Mouse (Mus musculus) neural tube, embryonic 11.5 days (tissue): ENCODE results near the gene Olfr122. TPM values are rescaled to one million over a fixed set of nuclear protein-coding genes. Genes with fewer than 3 reads are reported as not detected.

Experiments used
- ATAC-seq: fragments of 200-750 bp; cut with Nextera tagmentation; 2 replicates; pipeline ENCODE4 v1.8.0; 2017; ENCODE audit warnings: moderate number of reproducible peaks, mild to moderate bottlenecking, moderate TSS enrichment, moderate library complexity; ENCODE audit not compliant: insufficient read depth, low FRiP score, low TSS enrichment
- DNase-seq: peaks from one replicate; pipeline ENCODE4 v3.0.0-alpha.2; 2015; ENCODE audit warnings: low spot score
- H3K27ac ChIP-seq: fragments of 300-500 bp; sonication (generic); 2 replicates; pipeline ENCODE4 v1.5.1; 2014; ENCODE audit warnings: low read depth, mild to moderate bottlenecking, low read length
- H3K27me3 ChIP-seq: fragments of 300-500 bp; sonication (generic); 2 replicates; pipeline ENCODE4 v1.6.1; 2014; ENCODE audit warnings: mild to moderate bottlenecking, low read length, mixed read lengths; ENCODE audit not compliant: control insufficient read depth, insufficient read depth
- H3K36me3 ChIP-seq: fragments of 300-500 bp; sonication (generic); 2 replicates; pipeline ENCODE4 v1.6.1; 2014; ENCODE audit warnings: mild to moderate bottlenecking, low read length, moderate library complexity, mixed read lengths; ENCODE audit not compliant: control insufficient read depth, insufficient read depth
- H3K4me1 ChIP-seq: fragments of 300-500 bp; sonication (generic); 2 replicates; pipeline ENCODE4 v1.6.1; 2014; ENCODE audit warnings: low read length, mixed read lengths; ENCODE audit not compliant: control insufficient read depth, insufficient read depth
- H3K4me2 ChIP-seq: fragments of 300-500 bp; sonication (generic); 2 replicates; pipeline ENCODE4 v1.6.1; 2014; ENCODE audit warnings: low read depth, mild to moderate bottlenecking, moderate library complexity
- H3K4me3 ChIP-seq: fragments of 300-500 bp; sonication (generic); 2 replicates; pipeline ENCODE4 v1.5.1; 2014; ENCODE audit warnings: low read depth, low read length
- H3K9ac ChIP-seq: fragments of 300-500 bp; sonication (generic); 2 replicates; pipeline ENCODE4 v1.6.1; 2014; ENCODE audit warnings: mild to moderate bottlenecking, low read length
- H3K9me3 ChIP-seq: fragments of 300-500 bp; sonication (generic); 2 replicates; pipeline ENCODE4 v1.6.1; 2016; ENCODE audit warnings: low read length; ENCODE audit not compliant: control insufficient read depth
- WGBS: fragments of 180-500 bp; shearing (Covaris S2); extraction: QIAGEN DNeasy Blood & Tissue Kit; methylation state at CpG from one replicate; pipeline ENCODE4 v1.1.7; 2014; 5-methylcytosine and 5-hydroxymethylcytosine counted together
- polyA plus RNA-seq: library from polyadenylated mRNA; unstranded; fragments of >200 nt; fragmentation: Nextera tagmentation; extraction: Ambion mirVana; gene quantifications from 2 replicates; pipeline ENCODE4 v1.2.1, GENCODE M21; 2014

Olfr122 gene
- not detected in 2 replicates for polyA plus RNA-seq

GRCm38 (mm10) chr17:37768307-37768706 lies at the start of gene Olfr122:
TSS of gene Olfr122 (plus strand) at chr17:37768607.
- Histone ChIP-seq H3K27ac (no peak within 1 kb of the TSS), H3K4me1 (no peaks in the 10 kb centered on the region), H3K9me3 (no peaks in the 10 kb centered on the region), H3K4me2 (no peak within 1 kb of the TSS), H3K9ac (no peak within 1 kb of the TSS), H3K36me3 (no peaks in the 10 kb centered on the region), H3K27me3 (no peaks in the 10 kb centered on the region), H3K4me3 (no peak within 1 kb of the TSS)
- DNase-seq: no peak
- ATAC-seq: no peak
- WGBS: 86% methylated on average over 4 of the region's 4 CpGs

GRCm38 (mm10) chr17:37721508-37721907 lies 46.9 kb upstream of the Olfr122 start, which contains the start of gene Olfr120:
TSS of gene Olfr120 (plus strand) at chr17:37721808.
- Histone ChIP-seq H3K4me1 (no peaks in the 10 kb centered on the region), H3K9me3 (no peaks in the 10 kb centered on the region), H3K27ac (no peak within 1 kb of the TSS), H3K36me3 (no peaks in the 10 kb centered on the region), H3K4me2 (no peak within 1 kb of the TSS), H3K27me3 (no peaks in the 10 kb centered on the region), H3K4me3 (no peak within 1 kb of the TSS), H3K9ac (no peak within 1 kb of the TSS)
- WGBS: 76% methylated on average over 1 of the region's 1 CpGs
- DNase-seq: no peak
- ATAC-seq: no peak

- WGBS: 57% methylated on average over 7 of the region's 7 CpGs
- no peaks in the 10 kb centered on the region for H3K9me3 ChIP-seq
- H3K27me3 ChIP-seq: no peaks in the 10 kb centered on the region
- no peaks in the 10 kb centered on the region for H3K4me1 ChIP-seq
- no peak overlapping the region for H3K4me3 ChIP-seq
- DNase-seq (no peak), ATAC-seq (no peak)
- H3K36me3 ChIP-seq: no peaks in the 10 kb centered on the region
- no peak overlapping the region for H3K4me2 ChIP-seq
- H3K9ac ChIP-seq: no peak overlapping the region
- H3K27ac ChIP-seq: no peak overlapping the region
Observed at GRCm38 (mm10) chr17:37738070-37738469, 30.3 kb upstream of the Olfr122 start.

- H3K9me3 ChIP-seq: no peaks in the 10 kb centered on the region
- H3K4me3 ChIP-seq: no peak within 1 kb of the TSS
- no peak within 1 kb of the TSS for H3K4me2 ChIP-seq
- no peak for DNase-seq
- H3K4me1 ChIP-seq: no peaks in the 10 kb centered on the region
- no peak within 1 kb of the TSS for H3K27ac ChIP-seq
- 96% methylated on average over 2 of the region's 2 CpGs for WGBS
- no peaks in the 10 kb centered on the region for H3K36me3 ChIP-seq
- H3K9ac ChIP-seq: no peak within 1 kb of the TSS
- no peak for ATAC-seq
- no peaks in the 10 kb centered on the region for H3K27me3 ChIP-seq
Observed at GRCm38 (mm10) chr17:37793229-37793628, 24.8 kb downstream of the Olfr122 start, which contains the start of gene Olfr123. TSS of gene Olfr123 (plus strand) at chr17:37793529.

- no peak for ATAC-seq
- H3K27me3 ChIP-seq: no peaks in the 10 kb centered on the region
- no peak within 1 kb of the TSS for H3K4me3 ChIP-seq
- DNase-seq: no peak
- no peaks in the 10 kb centered on the region for H3K9me3 ChIP-seq
- H3K4me1 ChIP-seq: no peaks in the 10 kb centered on the region
- H3K36me3 ChIP-seq: no peaks in the 10 kb centered on the region
- H3K9ac ChIP-seq: no peak within 1 kb of the TSS
- H3K27ac ChIP-seq: no peak within 1 kb of the TSS
- H3K4me2 ChIP-seq: no peak within 1 kb of the TSS
- 92% methylated on average over 3 of the region's 3 CpGs for WGBS
Observed at GRCm38 (mm10) chr17:37799588-37799987, 31.2 kb downstream of the Olfr122 start, which contains the start of gene Olfr124. TSS of gene Olfr124 (plus strand) at chr17:37799888.

Other genes starting within 250 kb of the Olfr122 start
- gene Olfr112, start 199.2 kb upstream of the Olfr122 start, polyA plus RNA-seq: not detected in 2 replicates
- gene Olfr113, start 190.9 kb upstream of the Olfr122 start, polyA plus RNA-seq: not detected in 2 replicates
- gene Olfr114, start 175.9 kb upstream of the Olfr122 start, polyA plus RNA-seq: not detected in 2 replicates
- not detected in 2 replicates for gene Olfr115, start 141.5 kb upstream of the Olfr122 start, polyA plus RNA-seq
- gene Olfr116, start 141.4 kb upstream of the Olfr122 start, polyA plus RNA-seq: not detected in 2 replicates
- gene Olfr117, start 104.8 kb upstream of the Olfr122 start, polyA plus RNA-seq: not detected in 2 replicates
- not detected in 2 replicates for gene Olfr118, start 101.6 kb upstream of the Olfr122 start, polyA plus RNA-seq
- not detected in 2 replicates for gene Olfr119, start 72.0 kb upstream of the Olfr122 start, polyA plus RNA-seq
- gene Olfr120, start 46.8 kb upstream of the Olfr122 start, polyA plus RNA-seq: not detected in 2 replicates
- not detected in 2 replicates for gene Olfr121, start 19.8 kb upstream of the Olfr122 start, polyA plus RNA-seq
- not detected in 2 replicates for gene Olfr123, start 24.9 kb downstream of the Olfr122 start, polyA plus RNA-seq
- gene Olfr124, start 31.3 kb downstream of the Olfr122 start, polyA plus RNA-seq: not detected in 2 replicates
- not detected in 2 replicates for gene Olfr125, start 64.3 kb downstream of the Olfr122 start, polyA plus RNA-seq
- not detected in 2 replicates for gene Olfr126, start 78.9 kb downstream of the Olfr122 start, polyA plus RNA-seq
- gene Olfr127, start 131.8 kb downstream of the Olfr122 start, polyA plus RNA-seq: not detected in 2 replicates
- not detected in 2 replicates for gene Olfr128, start 151.9 kb downstream of the Olfr122 start, polyA plus RNA-seq
- not detected in 2 replicates for gene Olfr761, start 184.5 kb downstream of the Olfr122 start, polyA plus RNA-seq